Mouse (Mus musculus): ENCODE results near the gene Gm20388.

DNA sequence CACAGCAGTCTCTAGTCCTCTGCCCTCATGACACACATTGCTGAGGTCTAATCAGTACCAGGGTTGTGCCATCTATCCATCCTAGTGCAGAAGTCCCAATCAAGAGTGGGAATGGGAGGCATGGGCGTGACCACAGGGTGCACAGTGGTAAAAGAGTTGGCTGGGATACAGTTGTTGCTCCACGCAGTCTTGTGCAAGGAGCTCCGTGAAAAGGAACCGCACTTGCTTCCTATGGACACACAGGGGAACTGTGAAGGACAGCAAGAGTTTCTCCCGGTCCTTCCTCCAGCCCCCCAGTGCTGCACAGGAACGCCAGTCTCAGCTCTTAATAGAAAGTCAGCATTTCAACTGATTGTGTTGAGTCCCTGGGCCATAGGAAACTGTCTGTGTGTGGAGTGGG is 4048.8 kb downstream of the Gm20388 start:
- TF ChIP-seq CTCF (IDR thresholded peaks at IDR 0.05; ENCODE audit: low read depth) (no peak), EP300 (IDR thresholded peaks at IDR 0.05; ENCODE audit: low read depth) (no peak)
